Mouse (Mus musculus) G1E (cell line): ENCODE results near the gene Zfp710.

Experiments
- CTCF ChIP-seq: IDR thresholded peaks from 2 replicates; pipeline ENCODE4 v1.5.1; 2012; ENCODE audit warnings: low read depth, low read length, inconsistent platforms, mixed read lengths
- GATA2 ChIP-seq: IDR thresholded peaks from 2 replicates; pipeline ENCODE4 v1.6.1; 2012; ENCODE audit warnings: low read depth, low read length, inconsistent platforms, borderline replicate concordance
- POLR2AphosphoS5 ChIP-seq: IDR thresholded peaks from 2 replicates; pipeline ENCODE4 v1.6.1; 2012; ENCODE audit warnings: low read depth, low read length, inconsistent platforms; ENCODE audit not compliant: insufficient replicate concordance
- TAL1 ChIP-seq: conservative IDR thresholded peaks from 2 replicates; pipeline ENCODE4 v1.6.1; 2012; ENCODE audit warnings: low read depth, low read length, inconsistent platforms, mixed read lengths

GRCm38 (mm10) chr7:80092351-80093046 lies 67.9 kb downstream of the Zfp710 start:
- TF ChIP-seq POLR2AphosphoS5 (no peak), GATA2 (no peak), CTCF (no peak), TAL1 (no peak)
